16 mouse cellular contexts compared by ENCODE assay signal in genomic region chr2:34227688-34228087, GRCm38 (mm10).
"Had no signal": no experiment of that assay in that cellular context is flagged by ENCODE, and none has a peak within 500 bp of the region (broad histone marks: within the 10 kb centered on the region; RNA-seq: fewer than 3 reads in every experiment).

No protein-coding gene starts in this region.

- H3K9ac ChIP-seq: limb, embryonic 15.5 days; liver, embryonic 12.5 days; lung, embryonic 14.5 days; stomach, embryonic 15.5 days had no signal

- DNase-seq: kidney, adult 9 months; kidney, postnatal 36 days; layer of hippocampus, adult 9-11 months; layer of hippocampus, postnatal 36 days; lung, embryonic 14.5 days; lung, postnatal 14 days; right cerebral cortex, postnatal 14 days; thymus, adult 2 months; thymus, postnatal 25 days had no signal

- H3K4me2 ChIP-seq: limb, embryonic 15.5 days; liver, embryonic 12.5 days; lung, embryonic 14.5 days; stomach, embryonic 15.5 days had no signal

- ATAC-seq: intestine, postnatal 0 days; liver, embryonic 12.5 days had no signal

- H3K27me3 ChIP-seq: limb, embryonic 15.5 days; liver, embryonic 12.5 days; stomach, embryonic 15.5 days had no signal

- H3K9me3 ChIP-seq: limb, embryonic 15.5 days; liver, embryonic 12.5 days; megakaryocyte, embryonic 14.5 days; stomach, embryonic 15.5 days had no signal

- H3K27ac ChIP-seq: kidney, postnatal 0 days; limb, embryonic 15.5 days; liver, embryonic 12.5 days; macrophage; stomach, embryonic 15.5 days had no signal

- H3K36me3 ChIP-seq: limb, embryonic 15.5 days; liver, embryonic 12.5 days; stomach, embryonic 15.5 days had no signal

- H3K4me3 ChIP-seq: limb, embryonic 15.5 days; liver, embryonic 12.5 days; megakaryocyte, embryonic 14.5 days; stomach, embryonic 15.5 days had no signal
